20 mouse cellular contexts compared by ENCODE assay signal in genomic region chr1:119706471-119707217, GRCm38 (mm10).
"Had no signal": no experiment of that assay in that cellular context is flagged by ENCODE, and none has a peak within 500 bp of the region (broad histone marks: within the 10 kb centered on the region; RNA-seq: fewer than 3 reads in every experiment).

No protein-coding gene starts in this region.

- H3K9me3 ChIP-seq: liver, embryonic 15.5 days; megakaryocyte, embryonic 14.5 days; midbrain, embryonic 10.5 days; midbrain, embryonic 13.5 days; neural tube, embryonic 13.5 days had no signal

- DNase-seq: kidney, adult 18-20 months; kidney, adult 9 months; kidney, postnatal 25 days; layer of hippocampus, postnatal 36 days; lung, adult 18-20 months; retina, postnatal 1 day; right cerebral cortex, postnatal 25 days; thymus, postnatal 25 days had no signal

- H3K4me3 ChIP-seq: left cerebral cortex, adult 2 months; liver, embryonic 15.5 days; megakaryocyte, embryonic 14.5 days; midbrain, embryonic 10.5 days; midbrain, embryonic 13.5 days; myocyte; neural tube, embryonic 13.5 days had no signal

- H3K36me3 ChIP-seq: liver, embryonic 15.5 days had no signal

- H3K27me3 ChIP-seq: liver, embryonic 15.5 days; megakaryocyte, embryonic 14.5 days; midbrain, embryonic 13.5 days; neural tube, embryonic 13.5 days had no signal

- H3K27ac ChIP-seq: kidney, postnatal 0 days; left cerebral cortex, adult 2 months; liver, embryonic 15.5 days; macrophage; midbrain, embryonic 10.5 days; midbrain, embryonic 13.5 days; neural tube, embryonic 13.5 days; stomach, postnatal 0 days had no signal

- H3K4me1 ChIP-seq: liver, embryonic 15.5 days; megakaryocyte, embryonic 14.5 days; midbrain, embryonic 10.5 days; midbrain, embryonic 13.5 days; neural tube, embryonic 13.5 days had no signal

- ATAC-seq: midbrain, embryonic 13.5 days; midbrain, embryonic 16.5 days had no signal

- H3K9ac ChIP-seq: liver, embryonic 15.5 days; midbrain, embryonic 13.5 days; neural tube, embryonic 13.5 days had no signal

- H3K4me2 ChIP-seq: liver, embryonic 11.5 days; liver, embryonic 15.5 days; midbrain, embryonic 13.5 days; neural tube, embryonic 13.5 days had no signal
